Mouse (Mus musculus) liver, embryonic 12.5 days (tissue): ENCODE measurements at regions not wholly inside any gene's neighbourhood (a gene's known extent, or its start where the extent isn't known, plus 50 kb on each side); places are given as distances from the start of the nearest gene placed in this dataset.

Experiments
- ATAC-seq: fragments of 200-750 bp; cut with Nextera tagmentation; 2 replicates; pipeline ENCODE4 v1.8.0; 2017; ENCODE audit warnings: moderate number of reproducible peaks, mild to moderate bottlenecking, moderate library complexity
- H3K27ac ChIP-seq: fragments of 300-500 bp; sonication (generic); 2 replicates; pipeline ENCODE4 v1.5.1; 2016; ENCODE audit warnings: mild to moderate bottlenecking
- H3K27me3 ChIP-seq: fragments of 300-500 bp; sonication (generic); replicated peaks from 2 replicates; pipeline ENCODE4 v1.6.1; 2016; ENCODE audit warnings: mild to moderate bottlenecking, moderate library complexity
- H3K36me3 ChIP-seq: fragments of 300-500 bp; sonication (generic); 2 replicates; pipeline ENCODE4 v1.6.1; 2016; ENCODE audit warnings: mild to moderate bottlenecking, moderate library complexity
- H3K4me1 ChIP-seq: fragments of 300-500 bp; sonication (generic); 2 replicates; pipeline ENCODE4 v1.6.1; 2016
- H3K4me2 ChIP-seq: fragments of 300-500 bp; sonication (generic); 2 replicates; pipeline ENCODE4 v1.6.1; 2016; ENCODE audit warnings: mild to moderate bottlenecking, moderate library complexity
- H3K4me3 ChIP-seq: fragments of 300-500 bp; sonication (generic); 2 replicates; pipeline ENCODE4 v1.5.1; 2016; ENCODE audit warnings: mild to moderate bottlenecking, moderate library complexity
- H3K9ac ChIP-seq: fragments of 300-500 bp; sonication (generic); 2 replicates; pipeline ENCODE4 v1.6.1; 2016; ENCODE audit warnings: mild to moderate bottlenecking, moderate library complexity
- H3K9me3 ChIP-seq: fragments of 300-500 bp; sonication (generic); replicated peaks from 2 replicates; pipeline ENCODE4 v1.6.1; 2016; ENCODE audit warnings: mild to moderate bottlenecking, moderate library complexity
- WGBS: fragments of 180-500 bp; shearing (Covaris S2); methylation state at CpG from one replicate; pipeline ENCODE4 v1.1.7; 2016; ENCODE audit not compliant: insufficient replicate concordance; 5-methylcytosine and 5-hydroxymethylcytosine counted together

- no peak for ATAC-seq
- Histone ChIP-seq H3K27ac (no peak overlapping the region), H3K36me3 (no peaks in the 10 kb centered on the region), H3K9ac (no peak overlapping the region), H3K27me3 (no peaks in the 10 kb centered on the region), H3K4me2 (no peak overlapping the region), H3K4me3 (no peak overlapping the region), H3K9me3 (no peaks in the 10 kb centered on the region), H3K4me1 (no peaks in the 10 kb centered on the region)
- 66% methylated on average over 7 of the region's 7 CpGs for WGBS
These were observed 610.0 kb upstream of the A1bg start for GRCm38 (mm10) chr15:61532808-61533207.

GRCm38 (mm10) chr15:61532040-61532439 is 609.2 kb upstream of the A1bg start:
- ATAC-seq, result no peak
- Histone ChIP-seq H3K4me3 (no peak overlapping the region), H3K4me1 (no peaks in the 10 kb centered on the region), H3K9me3 (no peaks in the 10 kb centered on the region), H3K27ac (no peak overlapping the region), H3K27me3 (no peaks in the 10 kb centered on the region), H3K4me2 (no peak overlapping the region), H3K9ac (no peak overlapping the region), H3K36me3 (no peaks in the 10 kb centered on the region)
- WGBS, result 78% methylated on average over 2 of the region's 2 CpGs

- ATAC-seq, result no peak
- Histone ChIP-seq H3K36me3 (no peaks in the 10 kb centered on the region), H3K27ac (no peak overlapping the region), H3K9me3 (no peaks in the 10 kb centered on the region), H3K4me2 (no peak overlapping the region), H3K4me1 (no peaks in the 10 kb centered on the region), H3K9ac (no peak overlapping the region), H3K4me3 (no peak overlapping the region), H3K27me3 (no peaks in the 10 kb centered on the region)
- 66% methylated on average over 2 of the region's 2 CpGs for WGBS
These were observed 600.2 kb upstream of the A1bg start for GRCm38 (mm10) chr15:61523036-61523435.

- Histone ChIP-seq H3K9ac (no peak overlapping the region), H3K27ac (no peak overlapping the region), H3K4me2 (no peak overlapping the region), H3K27me3 (no peaks in the 10 kb centered on the region), H3K36me3 (no peaks in the 10 kb centered on the region), H3K4me1 (no peaks in the 10 kb centered on the region), H3K9me3 (no peaks in the 10 kb centered on the region), H3K4me3 (no peak overlapping the region)
- no peak for ATAC-seq
- WGBS, result 40% methylated on average over 1 of the region's 1 CpGs
These were observed 594.5 kb upstream of the A1bg start for GRCm38 (mm10) chr15:61517265-61517664.

GRCm38 (mm10) chr15:61514324-61514723 is 591.5 kb upstream of the A1bg start:
- Histone ChIP-seq H3K9me3 (no peaks in the 10 kb centered on the region), H3K27ac (no peak overlapping the region), H3K4me2 (no peak overlapping the region), H3K27me3 (no peaks in the 10 kb centered on the region), H3K4me1 (no peaks in the 10 kb centered on the region), H3K36me3 (no peaks in the 10 kb centered on the region), H3K9ac (no peak overlapping the region), H3K4me3 (no peak overlapping the region)
- no peak for ATAC-seq
- WGBS, result 41% methylated on average over 1 of the region's 1 CpGs

GRCm38 (mm10) chr15:61508806-61509205 is 586.0 kb upstream of the A1bg start:
- Histone ChIP-seq H3K9ac (no peak overlapping the region), H3K4me2 (no peak overlapping the region), H3K27ac (no peak overlapping the region), H3K36me3 (no peaks in the 10 kb centered on the region), H3K4me1 (no peaks in the 10 kb centered on the region), H3K9me3 (no peaks in the 10 kb centered on the region), H3K4me3 (no peak overlapping the region), H3K27me3 (no peaks in the 10 kb centered on the region)
- 64% methylated on average over 6 of the region's 6 CpGs for WGBS
- ATAC-seq, result no peak

- ATAC-seq, result no peak
- no peak overlapping the region for H3K9ac ChIP-seq
- no peaks in the 10 kb centered on the region for H3K4me1 ChIP-seq
- H3K36me3 ChIP-seq, result no peaks in the 10 kb centered on the region
- no peaks in the 10 kb centered on the region for H3K9me3 ChIP-seq
- H3K27me3 ChIP-seq, result no peaks in the 10 kb centered on the region
- H3K27ac ChIP-seq, result no peak overlapping the region
- no peak overlapping the region for H3K4me2 ChIP-seq
- no peak overlapping the region for H3K4me3 ChIP-seq
- WGBS, result 63% methylated on average over 6 of the region's 6 CpGs
These were observed 583.6 kb upstream of the A1bg start for GRCm38 (mm10) chr15:61506361-61506897.

GRCm38 (mm10) chr15:61503436-61503835 is 580.6 kb upstream of the A1bg start:
- no peak overlapping the region for H3K27ac ChIP-seq
- no peak overlapping the region for H3K9ac ChIP-seq
- no peak overlapping the region for H3K4me3 ChIP-seq
- no peak for ATAC-seq
- no peaks in the 10 kb centered on the region for H3K36me3 ChIP-seq
- WGBS, result 73% methylated on average over 7 of the region's 7 CpGs
- H3K4me1 ChIP-seq, result no peaks in the 10 kb centered on the region
- no peak overlapping the region for H3K4me2 ChIP-seq
- no peaks in the 10 kb centered on the region for H3K9me3 ChIP-seq
- no peaks in the 10 kb centered on the region for H3K27me3 ChIP-seq

GRCm38 (mm10) chr15:61489731-61490130 is 566.9 kb upstream of the A1bg start:
- no peak overlapping the region for H3K4me2 ChIP-seq
- H3K27me3 ChIP-seq, result no peaks in the 10 kb centered on the region
- no peak overlapping the region for H3K9ac ChIP-seq
- no peaks in the 10 kb centered on the region for H3K36me3 ChIP-seq
- H3K4me3 ChIP-seq, result no peak overlapping the region
- no peak for ATAC-seq
- no peaks in the 10 kb centered on the region for H3K4me1 ChIP-seq
- H3K27ac ChIP-seq, result no peak overlapping the region
- H3K9me3 ChIP-seq, result no peaks in the 10 kb centered on the region
- WGBS, result 73% methylated on average over 4 of the region's 4 CpGs

- Histone ChIP-seq H3K27me3 (no peaks in the 10 kb centered on the region), H3K9me3 (no peaks in the 10 kb centered on the region), H3K4me3 (no peak overlapping the region), H3K9ac (no peak overlapping the region), H3K4me1 (no peaks in the 10 kb centered on the region), H3K27ac (no peak overlapping the region), H3K36me3 (no peaks in the 10 kb centered on the region), H3K4me2 (no peak overlapping the region)
- WGBS, result 71% methylated on average over 7 of the region's 7 CpGs
- no peak for ATAC-seq
These were observed 559.0 kb upstream of the A1bg start for GRCm38 (mm10) chr15:61481861-61482260.

GRCm38 (mm10) chr15:61473900-61474299 is 551.1 kb upstream of the A1bg start:
- Histone ChIP-seq H3K27me3 (no peaks in the 10 kb centered on the region), H3K9ac (no peak overlapping the region), H3K27ac (no peak overlapping the region), H3K4me2 (no peak overlapping the region), H3K36me3 (no peaks in the 10 kb centered on the region), H3K9me3 (no peaks in the 10 kb centered on the region), H3K4me3 (no peak overlapping the region), H3K4me1 (no peaks in the 10 kb centered on the region)
- 16% methylated on average over 1 of the region's 1 CpGs for WGBS
- ATAC-seq, result no peak

GRCm38 (mm10) chr15:61455042-61455441 is 532.2 kb upstream of the A1bg start:
- Histone ChIP-seq H3K27ac (no peak overlapping the region), H3K9me3 (no peaks in the 10 kb centered on the region), H3K27me3 (no peaks in the 10 kb centered on the region), H3K9ac (no peak overlapping the region), H3K4me1 (no peaks in the 10 kb centered on the region), H3K4me3 (no peak overlapping the region), H3K36me3 (no peaks in the 10 kb centered on the region), H3K4me2 (no peak overlapping the region)
- ATAC-seq, result no peak
- 56% methylated on average over 5 of the region's 5 CpGs for WGBS

GRCm38 (mm10) chr15:61454350-61454671 is 531.5 kb upstream of the A1bg start:
- H3K4me1 ChIP-seq, result no peaks in the 10 kb centered on the region
- no peaks in the 10 kb centered on the region for H3K9me3 ChIP-seq
- no peak overlapping the region for H3K4me3 ChIP-seq
- no peaks in the 10 kb centered on the region for H3K36me3 ChIP-seq
- no peak overlapping the region for H3K9ac ChIP-seq
- H3K27ac ChIP-seq, result no peak overlapping the region
- ATAC-seq, result no peak
- WGBS, result 43% methylated on average over 1 of the region's 1 CpGs
- H3K27me3 ChIP-seq, result no peaks in the 10 kb centered on the region
- no peak overlapping the region for H3K4me2 ChIP-seq
